Comparison of ENCODE assay signal across 9 mouse cellular contexts in the genomic region with DNA sequence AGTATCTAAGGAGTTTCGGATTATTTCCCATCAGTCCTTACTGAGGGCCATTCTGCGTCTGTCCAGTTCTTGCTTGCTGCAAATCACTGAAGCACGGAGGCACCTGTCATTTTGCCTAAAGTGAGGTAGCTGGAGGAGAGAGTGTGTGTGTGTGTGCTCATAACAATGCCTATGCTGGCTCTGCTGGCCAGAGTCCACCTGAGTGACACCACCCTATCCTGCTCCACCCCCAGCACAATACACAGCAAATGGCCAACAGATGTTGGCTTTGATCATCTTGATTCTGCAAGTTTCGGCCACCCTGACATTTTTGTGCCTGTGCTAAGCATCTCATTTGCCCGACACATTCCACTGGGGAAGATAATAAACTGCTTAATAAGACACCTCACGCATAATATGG. TPM values are rescaled to one million over a fixed set of nuclear protein-coding genes. Genes with fewer than 3 reads are reported as not detected.
A peak's percentile ranks its signal among the peaks of the same experiment; 100 is the strongest.
DNase-seq lines count a peak whose midpoint lies in the region; ATAC-seq and TF ChIP-seq lines count a peak whose summit lies in the region.
"Had no signal": no experiment of that assay in that cellular context is flagged by ENCODE, and none has a peak within 500 bp of the region (broad histone marks: within the 10 kb centered on the region; RNA-seq: fewer than 3 reads in every experiment).

No protein-coding gene starts in this region.

- no peaks in the 10 kb centered on the region for H3K9me3 ChIP-seq in embryonic facial prominence, embryonic 10.5 days
- no peaks in the 10 kb centered on the region for H3K9me3 ChIP-seq in hindbrain, postnatal 0 days (ENCODE audit: low read length)

- H3K9ac ChIP-seq in hindbrain, postnatal 0 days (replicated peaks; ENCODE audit: low read length): no peak overlapping the region

- peak overlapping the region; percentile 83 for H3K27ac ChIP-seq in gastrocnemius, adult 2 months
- 0 out of 2 replicates have a peak overlapping the region, but pooled peaks have one; percentile 84 for H3K27ac ChIP-seq in embryonic facial prominence, embryonic 10.5 days (replicated peaks)
- no peak overlapping the region for H3K27ac ChIP-seq in hindbrain, postnatal 0 days
- no peak overlapping the region for H3K27ac ChIP-seq in macrophage

- peak overlapping the region; percentile 76 for H3K4me3 ChIP-seq in gastrocnemius, adult 2 months
- H3K4me3 ChIP-seq in embryonic facial prominence, embryonic 10.5 days: peak overlapping the region; percentile 65
- peak overlapping the region; percentile 84; the same call in 1 of the 2 replicates for H3K4me3 ChIP-seq in hindbrain, postnatal 0 days (ENCODE audit: low read length)
- H3K4me3 ChIP-seq in macrophage (ENCODE audit: inconsistent target): peak overlapping the region; percentile 97; the same call in 1 of the 2 replicates

- H3K4me2 ChIP-seq in hindbrain, postnatal 0 days (ENCODE audit: low read depth, low read length): peak overlapping the region; percentile 97

- peaks cover 65% of the 10 kb centered on the region for H3K79me2 ChIP-seq in macrophage (ENCODE audit: inconsistent target)

- no peak for ATAC-seq in hindbrain, postnatal 0 days

- intact Hi-C loops in gastrocnemius, adult 2 months (cut with DNase I): no loop called here

- peaks cover 59% of the 10 kb centered on the region for H3K4me1 ChIP-seq in embryonic facial prominence, embryonic 10.5 days
- peaks cover 19% of the 10 kb centered on the region for H3K4me1 ChIP-seq in hindbrain, postnatal 0 days (ENCODE audit: insufficient read depth, low read length)

- WGBS in embryonic facial prominence, embryonic 10.5 days: 70% methylated on average over 6 of the region's 6 CpGs
- WGBS in hindbrain, postnatal 0 days: 64% methylated on average over 6 of the region's 6 CpGs
- 86% methylated on average over 6 of the region's 6 CpGs for WGBS in macrophage (ENCODE audit: missing documents)

- H3K27me3 ChIP-seq in embryonic facial prominence, embryonic 10.5 days (replicated peaks; ENCODE audit: low read depth, poor library complexity, severe bottlenecking): peaks cover 24% of the 10 kb centered on the region
- H3K27me3 ChIP-seq in hindbrain, postnatal 0 days (ENCODE audit: insufficient read depth, low read length): no peaks in the 10 kb centered on the region

- peak; percentile 43 for DNase-seq in gastrocnemius, adult 2 months
- DNase-seq in gastrocnemius, postnatal 4 days (ENCODE audit: low spot score in 2 of 2): no peak
- DNase-seq in embryonic facial prominence, embryonic 10.5 days (ENCODE audit: low spot score): no peak
- no peak for DNase-seq in hindbrain, postnatal 0 days (ENCODE audit: low spot score)
- DNase-seq in adrenal gland, postnatal 10 days: no peak
- no peak for DNase-seq in ovary, adult 18-20 months (ENCODE audit: low spot score)
- no peak for DNase-seq in embryo, embryonic 11 days
- DNase-seq: thymus, adult 2 months had no signal

- no peak for TF ChIP-seq CTCF in gastrocnemius, adult 2 months (IDR thresholded peaks at IDR 0.05)
- TF ChIP-seq CTCF in hindbrain, postnatal 0 days (IDR thresholded peaks at IDR 0.05; ENCODE audit: low read depth): no peak

- H3K36me3 ChIP-seq in embryonic facial prominence, embryonic 10.5 days (replicated peaks): peaks cover 13% of the 10 kb centered on the region; the same call in 1 of the 2 replicates
- H3K36me3 ChIP-seq in hindbrain, postnatal 0 days (ENCODE audit: insufficient read depth, low read length): no peaks in the 10 kb centered on the region
- no peaks in the 10 kb centered on the region for H3K36me3 ChIP-seq in macrophage (ENCODE audit: inconsistent target)

RNA-seq across cellular contexts. Expression of a gene that starts 1.5 kb away (rescaled TPM):
- 1 to 10 TPM; 1.8 to 2.6 TPM for total RNA-seq in gastrocnemius, adult 2 months (2021)
- 10 to 100 TPM; 11.1 to 14.3 TPM for total RNA-seq in gastrocnemius, postnatal 4 days (2021)
- polyA plus RNA-seq in embryonic facial prominence, embryonic 10.5 days (2016; fragmentation: Nextera tagmentation; extraction: Ambion mirVana): 48.4 and 55.0 TPM in 2 replicates
- total RNA-seq in hindbrain, postnatal 0 days (2014; rRNA removed): 25.4 and 27.3 TPM in 2 replicates
- polyA plus RNA-seq in hindbrain, postnatal 0 days (2015; fragmentation: Nextera tagmentation; extraction: Ambion mirVana): 35.8 and 36.5 TPM in 2 replicates
- 10 to 100 TPM in 17 of 26 experiments, 1 to 10 TPM in 9; 4.4 to 24.5 (median 13.0) TPM for total RNA-seq in macrophage (2018; cell fraction: chromatin; rRNA removed)
- total RNA-seq in macrophage (2018; cell fraction: cytosol; rRNA removed): 10 to 100 TPM in 10 of 26 experiments, 1 to 10 TPM in 16; 3.6 to 13.3 (median 8.8) TPM
- total RNA-seq in macrophage (2018; cell fraction: nucleus; rRNA removed): 10 to 100 TPM in 11 of 26 experiments, 1 to 10 TPM in 15; 3.4 to 21.1 (median 9.0) TPM
- polyA plus RNA-seq in macrophage (2018): 4.8 to 11.8 TPM (median 8.2 TPM) in 3 replicates
- 1 to 10 TPM; 7.0 to 9.7 TPM for total RNA-seq in adrenal gland, postnatal 10 days (2021)

RNA-seq across cellular contexts. Expression of a gene that starts 17.8 kb away (rescaled TPM):
- total RNA-seq in gastrocnemius, adult 2 months (2021): 1 to 10 TPM in 1 of 2 experiments, under 1 TPM in 1; 0.69 to 1.6 TPM
- 1 to 10 TPM; 1.3 to 1.6 TPM for total RNA-seq in gastrocnemius, postnatal 4 days (2021)
- 0.63 and 0.80 TPM in 2 replicates for polyA plus RNA-seq in embryonic facial prominence, embryonic 10.5 days (2016; fragmentation: Nextera tagmentation; extraction: Ambion mirVana)
- 2.7 and 3.1 TPM in 2 replicates for total RNA-seq in hindbrain, postnatal 0 days (2014; rRNA removed)
- 2.6 and 2.7 TPM in 2 replicates for polyA plus RNA-seq in hindbrain, postnatal 0 days (2015; fragmentation: Nextera tagmentation; extraction: Ambion mirVana)
- not detected for total RNA-seq in macrophage (2018; cell fraction: chromatin; rRNA removed)
- under 1 TPM in 24 of 26 experiments, not detected in 2; 0.04 to 0.34 (median 0.15) TPM for total RNA-seq in macrophage (2018; cell fraction: cytosol; rRNA removed)
- total RNA-seq in macrophage (2018; cell fraction: nucleus; rRNA removed): under 1 TPM in 11 of 26 experiments, not detected in 15; 0.18 to 0.61 (median 0.33) TPM
- polyA plus RNA-seq in macrophage (2018): 0.09 to 0.41 TPM in 2 of 3 replicates, not detected in the other
- total RNA-seq in adrenal gland, postnatal 10 days (2021): 1 to 10 TPM; 1.6 to 2.2 TPM

Comparison
In these comparisons a context has a peak if more than half of its experiments do, and no peak if none do; other contexts are left out.
1. H3K27ac ChIP-seq: peak in gastrocnemius, adult 2 months (single experiment) and embryonic facial prominence, embryonic 10.5 days (single experiment); none in hindbrain, postnatal 0 days (single experiment) and macrophage (single experiment).
2. Peak in every context shown above with its lines, with median percentiles within 50 percentile points of each other: H3K4me3 ChIP-seq.